Mouse (Mus musculus): Measurements from ENCODE around the gene Prss23. TPM values are rescaled to one million over a fixed set of nuclear protein-coding genes. Genes with fewer than 3 reads are reported as not detected.
A peak's percentile ranks its signal among the peaks of the same experiment; 100 is the strongest.

Prss23 gene
- polyA plus RNA-seq (2014; fragmentation: Nextera tagmentation; extraction: Ambion mirVana) = 37.0 and 41.6 TPM in 2 replicates

DNA sequence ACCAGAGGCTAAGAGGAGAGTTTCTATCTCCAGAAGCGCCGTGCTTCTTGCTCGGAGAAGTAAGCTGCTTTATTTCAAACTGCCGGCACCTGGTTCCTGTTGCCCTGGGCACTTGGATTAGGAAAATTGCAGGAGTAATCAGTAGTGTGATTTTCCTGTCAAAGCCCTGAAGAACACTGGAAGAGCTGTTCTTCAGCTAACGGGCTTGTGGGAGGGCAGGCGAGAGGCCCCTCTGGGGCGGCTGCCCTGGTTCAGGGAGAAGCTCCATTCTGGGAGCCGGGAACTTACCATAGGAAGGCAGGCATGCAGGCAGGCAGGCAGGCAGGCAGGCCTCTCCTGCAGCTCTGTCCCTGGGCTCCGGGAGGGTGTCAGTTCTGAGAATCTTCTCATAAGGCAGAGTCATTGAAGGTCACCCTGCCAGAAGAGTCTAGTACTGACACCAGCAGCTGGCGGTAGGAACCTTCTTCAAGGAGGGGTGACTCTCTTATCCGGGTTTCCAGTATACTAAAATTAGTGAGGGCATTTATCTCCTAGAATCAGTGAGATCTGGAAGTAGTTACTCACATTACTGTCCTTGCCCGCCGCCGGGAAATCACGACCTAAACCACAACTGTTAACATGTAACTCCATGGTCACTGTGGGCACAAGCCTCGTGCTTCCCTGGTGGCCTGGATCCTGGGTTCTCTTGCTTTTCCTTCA, at the start of gene Prss23:
TSS of gene Prss23 (minus strand) at position 457 of the 699 bp plus-strand sequence.
- no peaks in the 10 kb centered on the region for H3K9me3 ChIP-seq (ENCODE audit: low read depth, low read length)
- no peaks in the 10 kb centered on the region for H3K36me3 ChIP-seq (ENCODE audit: insufficient read depth)
- H3K4me3 ChIP-seq (ENCODE audit: low read depth, low read length) = no peak within 1 kb of the TSS
- TF ChIP-seq CTCF (IDR thresholded peaks at IDR 0.05; ENCODE audit: low read depth) = no peak
- no peak within 1 kb of the TSS for H3K9ac ChIP-seq
- 68% methylated on average over 16 of the region's 16 CpGs for WGBS
- no peak within 1 kb of the TSS for H3K27ac ChIP-seq (ENCODE audit: low read depth)
- H3K4me1 ChIP-seq (ENCODE audit: insufficient read depth) = no peaks in the 10 kb centered on the region
- H3K27me3 ChIP-seq (ENCODE audit: insufficient read depth, low read length) = peaks cover 6% of the 10 kb centered on the region; the same call in 1 of the 2 replicates
- H3K4me2 ChIP-seq = no peak within 1 kb of the TSS
- DNase-seq = no peak
- no peak for ATAC-seq (ENCODE audit: insufficient read depth)

DNA sequence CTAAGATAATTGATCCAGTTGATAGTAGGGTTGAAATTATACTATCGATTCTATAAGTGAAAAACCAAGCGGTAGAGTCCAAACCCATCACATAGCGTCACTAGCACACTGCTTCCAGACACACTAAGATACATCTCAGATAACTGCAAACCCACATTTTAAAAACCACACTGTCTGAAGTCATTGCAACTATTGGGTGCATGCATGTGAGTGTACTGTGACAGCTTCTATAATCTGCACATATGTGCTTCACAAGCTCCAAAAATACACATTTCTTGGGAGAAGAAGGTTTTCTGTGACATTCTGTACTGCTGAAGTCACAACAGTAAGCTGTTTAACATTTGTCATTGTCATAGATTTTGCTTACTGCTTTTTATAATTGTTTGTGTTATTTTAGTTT, 49.1 kb upstream of the Prss23 start:
- no peak for TF ChIP-seq CTCF (IDR thresholded peaks at IDR 0.05; ENCODE audit: low read depth)
- 87% methylated on average over 3 of the region's 3 CpGs for WGBS
- no peak overlapping the region for H3K4me2 ChIP-seq
- no peaks in the 10 kb centered on the region for H3K27me3 ChIP-seq (ENCODE audit: insufficient read depth, low read length)
- no peak overlapping the region for H3K4me3 ChIP-seq (ENCODE audit: low read depth, low read length)
- H3K9ac ChIP-seq = no peak overlapping the region
- no peaks in the 10 kb centered on the region for H3K4me1 ChIP-seq (ENCODE audit: insufficient read depth)
- no peak for ATAC-seq (ENCODE audit: insufficient read depth)
- H3K9me3 ChIP-seq (ENCODE audit: low read depth, low read length) = no peaks in the 10 kb centered on the region
- DNase-seq = no peak
- H3K27ac ChIP-seq (ENCODE audit: low read depth) = no peak overlapping the region
- H3K36me3 ChIP-seq (ENCODE audit: insufficient read depth) = no peaks in the 10 kb centered on the region

GRCm38 (mm10) chr7:89564569-89564968, 37.6 kb upstream of the Prss23 start:
- 91% methylated on average over 2 of the region's 2 CpGs for WGBS
- DNase-seq = no peak
- no peaks in the 10 kb centered on the region for H3K9me3 ChIP-seq (ENCODE audit: low read depth, low read length)
- no peak overlapping the region for H3K27ac ChIP-seq (ENCODE audit: low read depth)
- H3K27me3 ChIP-seq (ENCODE audit: insufficient read depth, low read length) = no peaks in the 10 kb centered on the region
- ATAC-seq (ENCODE audit: insufficient read depth) = no peak
- TF ChIP-seq CTCF (IDR thresholded peaks at IDR 0.05; ENCODE audit: low read depth) = no peak
- no peak overlapping the region for H3K4me3 ChIP-seq (ENCODE audit: low read depth, low read length)
- H3K36me3 ChIP-seq (ENCODE audit: insufficient read depth) = no peaks in the 10 kb centered on the region
- H3K4me2 ChIP-seq = no peak overlapping the region
- no peaks in the 10 kb centered on the region for H3K4me1 ChIP-seq (ENCODE audit: insufficient read depth)
- no peak overlapping the region for H3K9ac ChIP-seq

DNA sequence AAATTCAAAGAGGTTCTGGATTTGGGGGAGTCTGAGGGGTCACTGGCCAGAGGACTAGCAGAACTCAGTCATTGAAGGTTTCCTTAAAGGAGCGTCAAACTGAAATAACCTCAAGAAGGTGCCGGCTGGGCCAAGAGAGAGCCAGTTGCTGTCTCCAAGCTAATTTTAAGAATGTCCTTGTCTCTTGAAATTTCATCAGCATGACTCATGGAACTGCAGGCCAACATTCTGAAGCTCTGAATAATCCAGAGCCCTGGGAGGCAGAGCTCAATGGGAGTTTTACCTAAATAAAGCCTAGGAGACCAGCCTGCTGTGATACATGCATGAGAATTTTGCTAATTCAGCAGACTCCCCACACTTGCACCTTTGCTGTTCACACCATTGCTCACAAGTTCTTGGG, 36.5 kb upstream of the Prss23 start:
- DNase-seq (no peak), ATAC-seq (ENCODE audit: insufficient read depth) (no peak)
- Histone ChIP-seq H3K36me3 (ENCODE audit: insufficient read depth) (no peaks in the 10 kb centered on the region), H3K27ac (ENCODE audit: low read depth) (no peak overlapping the region), H3K9ac (no peak overlapping the region), H3K4me1 (ENCODE audit: insufficient read depth) (no peaks in the 10 kb centered on the region), H3K27me3 (ENCODE audit: insufficient read depth, low read length) (no peaks in the 10 kb centered on the region), H3K9me3 (ENCODE audit: low read depth, low read length) (no peaks in the 10 kb centered on the region), H3K4me2 (no peak overlapping the region), H3K4me3 (ENCODE audit: low read depth, low read length) (no peak overlapping the region)
- no peak for TF ChIP-seq CTCF (IDR thresholded peaks at IDR 0.05; ENCODE audit: low read depth)
- 88% methylated on average over 2 of the region's 2 CpGs for WGBS

DNA sequence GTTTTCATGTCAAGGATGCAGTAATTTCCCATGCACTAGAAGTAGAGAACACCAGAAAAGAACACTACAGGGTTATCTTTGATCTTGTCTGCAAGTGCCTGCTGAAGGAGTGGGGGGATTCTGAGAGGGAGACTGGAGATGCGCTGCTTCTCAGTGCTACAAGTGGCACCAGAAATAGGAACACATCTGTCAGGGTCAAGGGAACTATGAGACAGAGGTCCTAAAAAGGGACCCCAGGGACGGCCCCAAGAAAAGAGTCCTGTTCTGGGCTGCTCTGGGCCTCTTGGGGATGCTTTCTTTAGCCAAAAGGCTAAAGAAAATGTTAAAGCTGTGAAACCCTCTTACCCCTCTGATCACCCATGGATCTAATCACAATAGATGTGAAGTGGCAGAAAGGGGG, 35.2 kb upstream of the Prss23 start:
- Histone ChIP-seq H3K36me3 (ENCODE audit: insufficient read depth) (no peaks in the 10 kb centered on the region), H3K4me3 (ENCODE audit: low read depth, low read length) (no peak overlapping the region), H3K4me2 (no peak overlapping the region), H3K4me1 (ENCODE audit: insufficient read depth) (no peaks in the 10 kb centered on the region), H3K27me3 (ENCODE audit: insufficient read depth, low read length) (no peaks in the 10 kb centered on the region), H3K9ac (no peak overlapping the region), H3K9me3 (ENCODE audit: low read depth, low read length) (no peaks in the 10 kb centered on the region), H3K27ac (ENCODE audit: low read depth) (no peak overlapping the region)
- WGBS = 62% methylated on average over 2 of the region's 2 CpGs
- no peak for TF ChIP-seq CTCF (IDR thresholded peaks at IDR 0.05; ENCODE audit: low read depth)
- DNase-seq (no peak), ATAC-seq (ENCODE audit: insufficient read depth) (no peak)

GRCm38 (mm10) chr7:89560939-89561338, 34.0 kb upstream of the Prss23 start:
- no peak overlapping the region for H3K4me2 ChIP-seq
- no peak for TF ChIP-seq CTCF (IDR thresholded peaks at IDR 0.05; ENCODE audit: low read depth)
- DNase-seq = no peak
- H3K27ac ChIP-seq (ENCODE audit: low read depth) = no peak overlapping the region
- H3K9ac ChIP-seq = no peak overlapping the region
- H3K9me3 ChIP-seq (ENCODE audit: low read depth, low read length) = no peaks in the 10 kb centered on the region
- H3K36me3 ChIP-seq (ENCODE audit: insufficient read depth) = no peaks in the 10 kb centered on the region
- no peak for ATAC-seq (ENCODE audit: insufficient read depth)
- H3K4me1 ChIP-seq (ENCODE audit: insufficient read depth) = no peaks in the 10 kb centered on the region
- 72% methylated on average over 3 of the region's 3 CpGs for WGBS
- no peaks in the 10 kb centered on the region for H3K27me3 ChIP-seq (ENCODE audit: insufficient read depth, low read length)
- H3K4me3 ChIP-seq (ENCODE audit: low read depth, low read length) = no peak overlapping the region

DNA sequence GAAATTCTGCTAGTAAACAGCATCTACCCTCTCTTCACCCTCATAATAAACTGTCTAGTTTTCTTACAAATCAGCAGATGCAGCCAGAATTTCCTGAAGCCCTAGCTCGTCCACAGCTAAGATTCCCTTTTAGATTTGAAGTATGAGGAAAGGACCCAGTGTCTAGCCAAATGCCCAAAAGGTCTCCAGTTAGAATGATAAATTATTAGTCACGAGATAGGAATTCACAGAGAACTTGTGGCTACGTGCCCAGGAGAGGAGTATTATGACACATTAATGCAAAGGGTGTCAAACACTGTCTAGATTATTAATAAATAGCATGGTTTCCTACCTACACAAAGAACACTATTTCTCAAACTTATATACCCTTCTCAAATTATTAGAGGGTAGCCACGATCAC, 32.6 kb upstream of the Prss23 start:
- no peak overlapping the region for H3K4me2 ChIP-seq
- no peak overlapping the region for H3K9ac ChIP-seq
- no peaks in the 10 kb centered on the region for H3K36me3 ChIP-seq (ENCODE audit: insufficient read depth)
- no peaks in the 10 kb centered on the region for H3K4me1 ChIP-seq (ENCODE audit: insufficient read depth)
- no peak overlapping the region for H3K4me3 ChIP-seq (ENCODE audit: low read depth, low read length)
- peak; percentile 10 for DNase-seq
- 35% methylated on average over 4 of the region's 4 CpGs for WGBS
- no peaks in the 10 kb centered on the region for H3K9me3 ChIP-seq (ENCODE audit: low read depth, low read length)
- no peak for ATAC-seq (ENCODE audit: insufficient read depth)
- no peak for TF ChIP-seq CTCF (IDR thresholded peaks at IDR 0.05; ENCODE audit: low read depth)
- H3K27ac ChIP-seq (ENCODE audit: low read depth) = no peak overlapping the region
- H3K27me3 ChIP-seq (ENCODE audit: insufficient read depth, low read length) = no peaks in the 10 kb centered on the region

All from lung, embryonic 14.5 days (tissue).